Mouse (Mus musculus) macrophage (primary cell): ENCODE measurements around the gene Wdfy3. TPM values are rescaled to one million over a fixed set of nuclear protein-coding genes. Genes with fewer than 3 reads are reported as not detected.

ENCODE experiments used
- H3K27ac ChIP-seq: fragments of 350-480 bp; formaldehyde crosslinking; 2 replicates; pipeline ENCODE4 v1.9.0; 2021
- H3K36me3 ChIP-seq: fragments of 350-480 bp; formaldehyde crosslinking; 2 replicates; pipeline ENCODE4 v1.9.0; 2021; ENCODE audit errors: inconsistent target
- H3K4me3 ChIP-seq: fragments of 350-480 bp; formaldehyde crosslinking; 2 replicates; pipeline ENCODE4 v1.9.0; 2021; ENCODE audit errors: inconsistent target
- H3K79me2 ChIP-seq: fragments of 350-480 bp; formaldehyde crosslinking; 2 replicates; pipeline ENCODE4 v1.9.0; 2021; ENCODE audit errors: inconsistent target
- WGBS: methylation state at CpG from one replicate; pipeline ENCODE4 v1.1.7; 2026; ENCODE audit warnings: inconsistent platforms; ENCODE audit not compliant: missing documents; 5-methylcytosine and 5-hydroxymethylcytosine counted together
- polyA plus RNA-seq: library from polyadenylated mRNA; stranded (reverse); fragments of 250-400 nt; gene quantifications from 3 replicates; pipeline ENCODE4 v1.2.4, GENCODE M21; 2018; ENCODE audit warnings: inconsistent platforms

The Wdfy3 gene
- polyA plus RNA-seq, 1 experiment from 2014 or later: 31.1 TPM

DNA sequence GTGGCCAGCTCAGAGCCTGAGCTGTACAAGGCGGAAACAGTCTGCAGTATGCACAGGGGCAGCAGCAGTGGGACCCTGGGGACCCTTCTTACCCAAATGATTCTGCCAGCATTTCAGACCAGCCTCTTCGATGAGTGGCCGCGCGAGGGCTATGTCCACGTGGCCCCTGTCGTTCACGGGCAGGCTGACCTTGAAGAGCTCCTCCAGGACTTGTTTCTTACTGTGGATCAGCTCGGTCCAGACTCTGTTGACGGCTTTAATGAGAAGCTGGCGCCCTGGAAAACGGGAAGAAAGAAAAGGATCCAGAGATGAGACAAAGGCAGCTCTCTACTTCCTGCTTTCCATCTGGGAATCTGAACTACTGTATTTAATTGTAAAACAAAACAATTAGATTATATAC is 184.7 kb downstream of the Wdfy3 start:
- 93% methylated on average over 12 of the region's 12 CpGs for WGBS
- peaks cover 98% of the 10 kb centered on the region for H3K36me3 ChIP-seq
- H3K27ac ChIP-seq: no peak overlapping the region
- no peaks in the 10 kb centered on the region for H3K79me2 ChIP-seq
- H3K4me3 ChIP-seq: no peak overlapping the region

DNA sequence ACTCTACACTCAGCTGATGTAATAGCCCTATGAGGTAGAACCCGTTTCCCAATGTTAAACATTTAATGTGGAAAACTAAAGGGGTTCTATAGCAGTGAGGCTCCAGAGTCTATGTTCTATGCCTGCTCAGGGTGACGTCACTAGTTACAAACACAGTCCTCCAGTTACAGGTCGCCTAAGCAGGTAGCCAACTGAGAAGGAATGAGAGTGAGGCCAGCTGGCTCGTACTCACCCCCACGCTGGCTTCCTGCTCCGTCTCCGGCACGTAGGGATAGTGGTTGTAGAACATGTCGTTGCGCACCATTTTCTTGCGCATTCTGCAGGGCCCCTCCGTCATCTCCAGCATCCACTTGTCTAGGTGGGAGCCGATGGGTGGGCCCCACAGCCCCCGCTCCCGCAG is 187.5 kb downstream of the Wdfy3 start:
- peaks cover 96% of the 10 kb centered on the region for H3K36me3 ChIP-seq
- no peak overlapping the region for H3K4me3 ChIP-seq
- no peaks in the 10 kb centered on the region for H3K79me2 ChIP-seq
- no peak overlapping the region for H3K27ac ChIP-seq
- WGBS: 97% methylated on average over 15 of the region's 15 CpGs

DNA sequence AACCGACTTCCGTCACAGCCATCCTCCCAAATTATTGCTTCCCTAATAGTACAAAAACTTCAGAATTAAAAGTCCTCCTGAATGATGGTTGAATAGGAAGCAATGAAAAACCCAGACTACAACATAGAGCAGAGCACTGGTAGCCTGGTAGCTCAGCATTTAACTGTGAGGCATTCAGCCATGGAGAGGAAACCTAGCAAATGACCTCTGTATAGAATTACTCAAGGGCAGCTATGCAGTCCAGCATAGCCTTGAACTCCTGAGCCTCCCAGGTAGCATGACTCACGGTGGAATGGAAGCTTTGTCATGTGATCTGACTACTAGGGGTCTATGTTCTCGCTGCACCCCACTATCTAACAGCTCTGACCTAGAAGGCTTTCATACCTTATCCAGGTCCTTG is 189.8 kb downstream of the Wdfy3 start:
- WGBS: 94% methylated on average over 4 of the region's 4 CpGs
- no peak overlapping the region for H3K4me3 ChIP-seq
- H3K79me2 ChIP-seq: no peaks in the 10 kb centered on the region
- peaks cover 93% of the 10 kb centered on the region for H3K36me3 ChIP-seq
- no peak overlapping the region for H3K27ac ChIP-seq

GRCm38 (mm10) chr5:101878403-101878802 is 191.3 kb downstream of the Wdfy3 start:
- WGBS: 93% methylated on average over 9 of the region's 9 CpGs
- H3K79me2 ChIP-seq: no peaks in the 10 kb centered on the region
- peaks cover 93% of the 10 kb centered on the region for H3K36me3 ChIP-seq

DNA sequence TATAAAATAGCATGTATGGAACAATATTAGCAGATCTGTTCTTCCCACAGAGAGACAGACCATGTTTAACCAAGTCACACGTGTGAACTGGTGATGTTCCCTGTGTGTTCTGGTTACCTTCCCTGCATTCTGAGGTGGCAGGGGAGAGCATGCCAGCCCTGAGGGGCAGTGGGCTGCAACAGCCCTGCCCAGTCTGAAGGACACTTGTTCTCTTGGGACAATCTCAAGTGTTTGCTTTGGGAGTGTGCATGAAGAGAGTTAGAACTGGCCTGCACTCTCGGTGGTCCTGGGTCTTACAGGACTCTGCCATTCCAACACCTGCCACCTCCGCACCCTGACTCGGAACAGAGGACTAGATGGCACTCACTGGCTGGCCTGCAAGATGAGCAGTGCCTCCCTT is 193.5 kb downstream of the Wdfy3 start:
- H3K27ac ChIP-seq: no peak overlapping the region
- H3K79me2 ChIP-seq: no peaks in the 10 kb centered on the region
- no peak overlapping the region for H3K4me3 ChIP-seq
- 92% methylated on average over 4 of the region's 4 CpGs for WGBS
- H3K36me3 ChIP-seq: peaks cover 93% of the 10 kb centered on the region

More at GRCm38 (mm10) chr5:101878403-101878802, 191.3 kb downstream of the Wdfy3 start:
- Histone ChIP-seq H3K27ac (no peak overlapping the region), H3K4me3 (no peak overlapping the region)

DNA sequence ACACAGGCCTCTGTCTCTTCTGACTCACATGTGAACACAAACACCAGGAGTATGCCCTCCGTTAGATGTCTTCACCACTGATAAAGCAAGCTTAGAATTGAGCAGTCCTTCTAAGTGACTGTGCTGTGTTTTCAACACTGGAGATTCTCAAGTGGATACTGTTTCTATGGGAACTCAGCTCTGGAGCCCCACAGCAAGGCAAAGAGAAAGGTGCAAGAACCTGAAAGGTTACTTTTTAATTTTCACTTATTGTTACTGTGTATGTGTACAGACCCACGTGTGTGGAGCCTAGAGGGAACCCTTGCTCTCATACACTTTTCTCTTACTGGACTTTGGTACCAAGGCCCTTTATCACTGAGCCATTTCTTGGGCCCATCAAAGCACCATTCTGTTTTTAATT is 203.0 kb downstream of the Wdfy3 start:
- Histone ChIP-seq H3K4me3 (no peak overlapping the region), H3K36me3 (peaks cover 94% of the 10 kb centered on the region), H3K27ac (no peak overlapping the region), H3K79me2 (no peaks in the 10 kb centered on the region)
- WGBS: 93% methylated on average over 2 of the region's 2 CpGs

DNA sequence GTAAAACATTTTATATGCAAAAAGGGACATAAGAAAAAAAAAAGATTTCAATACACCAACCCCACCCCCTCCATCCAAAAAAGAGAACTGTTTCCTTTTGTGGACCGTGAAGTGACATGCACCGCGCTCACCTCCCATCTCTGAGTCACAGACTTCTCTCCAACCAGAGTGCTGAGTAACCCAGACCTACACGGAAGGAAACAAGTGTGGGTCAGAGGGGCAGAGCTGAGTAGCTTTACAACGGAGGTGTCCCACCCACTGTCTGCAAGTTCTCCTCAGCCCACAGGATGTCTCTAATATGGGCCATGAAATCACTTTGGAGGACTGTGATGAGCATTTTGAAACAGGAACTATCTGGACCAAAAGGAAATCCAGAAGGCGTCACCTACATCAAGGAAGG is 205.8 kb downstream of the Wdfy3 start:
- peaks cover 88% of the 10 kb centered on the region for H3K36me3 ChIP-seq
- WGBS: 21% methylated on average over 6 of the region's 6 CpGs
- no peak overlapping the region for H3K4me3 ChIP-seq
- H3K27ac ChIP-seq: no peak overlapping the region
- H3K79me2 ChIP-seq: no peaks in the 10 kb centered on the region

GRCm38 (mm10) chr5:101862651-101863050 is 207.1 kb downstream of the Wdfy3 start:
- Histone ChIP-seq H3K79me2 (no peaks in the 10 kb centered on the region), H3K36me3 (peaks cover 88% of the 10 kb centered on the region), H3K4me3 (no peak overlapping the region), H3K27ac (no peak overlapping the region)
- 91% methylated on average over 8 of the region's 8 CpGs for WGBS

DNA sequence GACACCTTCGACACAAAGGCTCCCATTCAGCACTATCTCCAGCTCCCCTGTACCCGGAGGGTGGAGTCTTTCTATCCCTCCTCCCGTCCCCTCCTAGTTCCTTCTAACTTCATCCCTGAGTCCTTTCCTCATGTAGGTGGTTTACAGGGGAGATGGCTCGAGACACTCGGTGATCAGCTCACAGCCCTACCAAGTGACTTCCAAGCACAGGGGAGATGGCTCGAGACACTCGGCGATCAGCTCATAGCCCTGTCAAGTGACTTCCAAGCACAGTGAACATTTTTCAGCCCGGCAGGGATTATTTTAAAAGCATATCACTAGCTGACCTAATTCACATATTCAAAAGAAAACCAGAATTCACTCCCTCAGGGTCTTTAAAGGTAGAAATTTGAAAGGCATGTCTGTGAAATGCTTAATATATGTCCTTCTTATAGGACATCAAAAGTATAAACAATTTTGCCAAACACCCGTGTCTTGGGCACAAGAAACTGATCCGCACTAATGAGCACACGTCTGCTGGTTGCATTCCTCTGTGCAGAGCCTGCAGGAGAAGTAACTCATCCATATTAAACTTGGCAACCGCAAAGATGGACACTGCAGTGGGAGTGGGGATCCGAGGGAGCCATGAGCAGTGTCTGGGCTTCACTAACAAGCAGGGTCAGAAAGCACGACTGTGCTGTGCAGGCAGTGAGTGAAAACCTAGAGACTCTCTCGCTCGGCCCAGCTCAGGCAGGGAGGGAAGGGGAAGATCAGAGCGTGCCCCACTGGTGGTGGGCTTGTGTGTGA is 207.7 kb downstream of the Wdfy3 start:
- H3K36me3 ChIP-seq: peaks cover 88% of the 10 kb centered on the region
- no peaks in the 10 kb centered on the region for H3K79me2 ChIP-seq
- WGBS: 96% methylated on average over 18 of the region's 18 CpGs
- H3K27ac ChIP-seq: no peak overlapping the region
- no peak overlapping the region for H3K4me3 ChIP-seq

GRCm38 (mm10) chr5:101858891-101859436 is 210.8 kb downstream of the Wdfy3 start:
- WGBS: 92% methylated on average over 10 of the region's 10 CpGs

GRCm38 (mm10) chr5:101855475-101855874 is 214.2 kb downstream of the Wdfy3 start:
- peaks cover 92% of the 10 kb centered on the region for H3K36me3 ChIP-seq
- H3K79me2 ChIP-seq: no peaks in the 10 kb centered on the region
- no peak overlapping the region for H3K4me3 ChIP-seq
- H3K27ac ChIP-seq: no peak overlapping the region
- WGBS: 91% methylated on average over 16 of the region's 16 CpGs

More at GRCm38 (mm10) chr5:101858891-101859436, 210.8 kb downstream of the Wdfy3 start:
- Histone ChIP-seq H3K36me3 (peaks cover 92% of the 10 kb centered on the region), H3K4me3 (no peak overlapping the region), H3K79me2 (no peaks in the 10 kb centered on the region), H3K27ac (no peak overlapping the region)

DNA sequence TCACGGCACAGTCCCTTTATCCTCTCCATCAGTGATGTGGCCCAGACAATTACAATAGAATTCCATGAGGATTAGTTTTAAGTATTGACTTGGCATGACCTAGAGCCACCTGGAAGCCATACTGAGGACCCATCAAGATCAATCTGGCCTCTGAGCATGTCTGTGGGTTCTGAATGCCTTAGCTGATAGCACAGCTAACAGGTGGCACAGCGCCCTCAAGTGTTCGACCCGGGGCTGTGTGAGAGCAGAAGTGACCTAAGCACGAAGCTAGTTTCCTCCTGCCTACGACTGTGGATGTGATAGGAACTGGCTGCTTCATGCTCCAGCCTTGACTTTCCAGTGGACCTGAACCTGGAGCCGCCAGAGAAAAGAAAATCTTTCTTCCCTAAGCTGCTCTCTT is 215.1 kb downstream of the Wdfy3 start:
- peaks cover 96% of the 10 kb centered on the region for H3K36me3 ChIP-seq
- no peak overlapping the region for H3K4me3 ChIP-seq
- H3K27ac ChIP-seq: no peak overlapping the region
- 84% methylated on average over 7 of the region's 7 CpGs for WGBS
- H3K79me2 ChIP-seq: no peaks in the 10 kb centered on the region

- Histone ChIP-seq H3K79me2 (no peaks in the 10 kb centered on the region), H3K36me3 (peaks cover 97% of the 10 kb centered on the region), H3K4me3 (no peak overlapping the region), H3K27ac (no peak overlapping the region)
- WGBS: 94% methylated on average over 11 of the region's 11 CpGs
Measured at GRCm38 (mm10) chr5:101854100-101854499, 215.6 kb downstream of the Wdfy3 start.

- Histone ChIP-seq H3K79me2 (no peaks in the 10 kb centered on the region), H3K36me3 (peaks cover 97% of the 10 kb centered on the region), H3K27ac (no peak overlapping the region), H3K4me3 (no peak overlapping the region)
- WGBS: 94% methylated on average over 21 of the region's 21 CpGs
Measured at GRCm38 (mm10) chr5:101852116-101852680, 217.5 kb downstream of the Wdfy3 start.

GRCm38 (mm10) chr5:101851133-101851532 is 218.6 kb downstream of the Wdfy3 start:
- no peak overlapping the region for H3K4me3 ChIP-seq
- WGBS: 94% methylated on average over 7 of the region's 7 CpGs
- H3K79me2 ChIP-seq: no peaks in the 10 kb centered on the region
- no peak overlapping the region for H3K27ac ChIP-seq
- peaks cover 100% of the 10 kb centered on the region for H3K36me3 ChIP-seq
